Mouse (Mus musculus) thymus, postnatal 14 days (tissue): ENCODE data around the gene Tmppe.

Experiments used
- DNase-seq: peaks from one replicate; pipeline ENCODE4 v3.0.0; 2021

The Tmppe gene

DNA sequence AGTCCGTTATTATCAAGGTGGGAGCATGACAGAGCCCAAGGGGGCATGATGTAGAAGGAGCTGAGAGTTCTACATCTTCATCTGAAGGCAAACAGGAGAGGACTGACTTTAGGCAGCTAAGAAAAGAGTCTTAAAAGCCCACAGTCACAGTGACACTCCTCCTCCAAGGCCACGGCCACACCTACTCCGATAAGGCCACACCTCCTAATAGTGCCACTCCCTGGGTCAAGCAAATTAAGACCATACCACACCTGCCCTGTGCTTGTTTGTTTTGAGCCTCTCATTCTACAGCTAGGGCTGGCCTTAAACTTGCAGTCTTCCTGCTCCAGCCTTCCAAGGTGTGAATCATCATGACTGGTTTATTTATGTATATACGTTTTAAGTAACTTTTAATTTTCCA, 5.6 kb upstream of the Tmppe start:
- no peak for DNase-seq

- DNase-seq = no peak
Measured at GRCm38 (mm10) chr9:114399680-114400079, 1.2 kb upstream of the Tmppe start.

DNA sequence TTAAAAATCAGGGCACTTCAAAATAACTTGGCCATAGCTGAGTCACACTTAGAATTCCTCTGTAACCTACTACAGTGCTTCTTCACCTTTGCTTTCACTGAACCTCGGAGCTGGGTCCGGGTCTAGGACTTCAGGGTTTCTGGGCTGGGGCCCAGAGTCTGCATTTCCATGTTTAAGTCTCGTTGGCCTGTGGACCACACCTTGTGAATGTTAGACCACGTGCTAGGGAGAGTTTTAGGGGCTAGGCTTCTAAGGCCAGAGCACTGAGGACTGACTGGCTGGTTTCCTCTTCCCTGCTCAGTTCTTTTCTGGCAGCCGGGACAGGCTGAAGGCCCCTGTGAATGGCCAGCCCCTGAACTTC, 337 bp upstream of the Tmppe start:
- DNase-seq = no peak

DNA sequence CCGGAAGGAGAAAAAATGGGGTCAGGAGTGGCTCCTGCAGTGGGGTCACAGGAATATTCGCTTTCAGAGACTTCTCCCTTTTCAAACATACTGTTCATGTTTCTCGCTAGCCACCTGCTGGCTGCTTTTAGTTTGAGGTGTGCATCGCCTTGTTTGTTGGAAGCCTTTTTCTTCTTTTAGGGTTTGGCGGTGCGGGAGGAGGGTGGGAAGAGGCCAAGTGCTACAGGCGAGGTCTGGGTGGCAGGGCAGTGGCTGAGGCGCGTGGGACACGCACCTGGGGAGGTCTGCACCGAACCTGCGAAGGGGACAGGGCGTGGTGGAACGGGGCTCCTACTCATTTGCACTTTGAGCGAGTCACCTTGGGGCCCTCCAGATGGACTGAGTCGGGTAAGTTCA, 778 bp downstream of the Tmppe start:
- peak; percentile 73 for DNase-seq

DNA sequence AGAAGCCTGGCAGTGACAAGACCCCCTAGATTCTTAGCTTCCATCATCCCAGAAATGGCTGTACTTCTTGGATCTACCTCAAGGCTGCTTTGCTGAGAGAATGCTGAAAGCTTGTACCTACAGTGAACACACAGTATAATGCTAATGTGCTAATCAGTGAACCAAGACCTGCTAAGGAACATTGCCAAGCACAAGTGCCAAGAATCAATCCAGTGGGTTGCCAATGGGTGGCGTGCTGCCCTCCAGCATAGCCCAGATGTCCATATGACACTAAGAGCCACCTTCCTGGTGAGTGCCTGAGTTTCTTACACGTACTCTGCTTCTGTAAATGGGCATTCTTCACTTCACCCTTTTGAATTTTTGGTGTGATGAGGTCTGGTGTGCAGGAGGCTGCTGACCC, 6.8 kb downstream of the Tmppe start:
- no peak for DNase-seq

DNA sequence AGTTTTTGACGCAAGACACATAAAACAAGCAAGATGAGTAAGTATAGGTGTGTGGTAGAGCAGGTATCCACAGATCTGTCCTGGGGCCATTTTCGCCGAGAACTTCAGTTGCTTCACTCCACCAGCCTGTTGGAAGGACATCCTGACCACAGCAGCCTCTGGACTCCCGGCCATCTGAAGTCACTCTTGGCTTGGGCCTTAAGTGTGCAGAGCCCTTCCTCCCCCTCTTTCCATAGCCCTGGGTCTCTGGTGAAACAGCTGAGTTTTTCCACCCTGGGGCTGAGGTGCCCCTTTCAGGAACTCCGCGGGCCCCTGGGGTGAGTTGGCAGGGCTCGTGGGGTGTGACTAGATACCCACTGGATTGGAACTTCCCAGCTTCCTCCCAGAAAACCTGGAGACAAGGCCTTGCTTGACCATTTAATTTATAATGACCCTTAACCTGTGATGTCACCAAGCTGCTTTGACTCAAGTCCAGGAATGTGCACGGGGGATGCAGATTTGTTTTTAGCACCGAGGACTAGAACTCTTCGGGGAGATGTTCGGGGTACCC, 9.5 kb downstream of the Tmppe start:
- no peak for DNase-seq

DNA sequence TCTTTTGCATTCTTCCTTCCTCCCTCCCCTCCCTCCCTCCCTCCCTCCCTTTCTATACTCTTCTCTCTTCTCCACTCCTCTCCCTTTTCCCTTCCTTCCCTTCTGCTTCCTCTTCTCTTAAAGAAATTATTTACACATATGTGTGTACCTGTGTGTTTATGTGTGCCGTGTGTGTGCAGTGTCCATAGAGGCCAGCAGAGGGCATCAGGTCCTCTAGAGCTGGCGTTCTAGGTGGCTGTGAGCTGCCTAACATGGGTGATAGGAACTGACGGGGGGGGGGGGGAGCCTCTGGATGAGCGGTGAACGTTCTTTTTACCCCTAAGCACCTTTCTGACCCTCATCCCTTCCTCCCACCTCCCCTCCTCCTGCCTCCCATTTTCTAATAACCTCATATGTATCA, 10.4 kb downstream of the Tmppe start:
- no peak for DNase-seq

GRCm38 (mm10) chr9:114412406-114412805, 11.5 kb downstream of the Tmppe start:
- no peak for DNase-seq

- DNase-seq = no peak
Measured at GRCm38 (mm10) chr9:114413866-114414265, 13.0 kb downstream of the Tmppe start.

DNA sequence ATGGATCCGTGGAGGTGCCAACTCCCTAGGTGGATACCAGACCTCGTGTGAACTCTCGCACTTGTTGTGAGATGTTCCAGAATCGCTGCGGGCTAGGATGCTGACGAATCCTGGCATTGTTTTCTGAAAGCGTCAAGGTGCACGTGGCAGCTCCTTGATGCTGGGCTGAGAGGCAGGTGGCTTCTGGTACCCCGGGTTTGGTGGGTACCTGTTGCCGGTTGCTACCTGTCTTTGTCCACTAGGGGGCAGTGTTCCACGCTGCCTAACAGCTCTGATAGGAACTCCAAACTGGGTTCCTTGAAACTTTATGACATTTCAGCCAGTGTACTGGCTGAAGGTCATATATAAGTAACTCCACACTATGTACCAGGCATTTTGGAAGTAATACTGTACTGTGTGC, 14.8 kb downstream of the Tmppe start:
- DNase-seq = peak; percentile 83

GRCm38 (mm10) chr9:114416646-114417517, 16.0 kb downstream of the Tmppe start:
- DNase-seq = no peak

DNA sequence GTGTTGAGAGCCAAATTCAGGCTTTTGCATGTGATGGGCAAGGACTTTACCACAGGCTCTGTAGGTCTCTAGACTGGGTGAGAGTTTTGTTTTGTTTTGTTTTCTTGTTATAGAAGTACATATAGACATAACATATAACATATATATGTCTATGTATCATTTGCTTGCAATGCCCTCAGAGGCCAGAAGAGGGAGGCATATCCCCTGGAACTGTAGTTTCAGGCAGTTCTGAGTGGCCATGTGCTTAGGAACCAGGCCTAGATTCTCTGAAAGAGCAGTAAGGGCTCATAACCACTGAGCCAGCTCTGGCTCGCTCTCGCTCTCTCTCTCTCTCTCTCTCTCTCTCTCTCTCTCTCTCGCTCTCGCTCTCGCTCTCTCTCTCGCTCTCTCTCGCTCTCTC, 17.3 kb downstream of the Tmppe start:
- peak; percentile 88 for DNase-seq

GRCm38 (mm10) chr9:114420443-114420842, 19.5 kb downstream of the Tmppe start:
- no peak for DNase-seq

DNA sequence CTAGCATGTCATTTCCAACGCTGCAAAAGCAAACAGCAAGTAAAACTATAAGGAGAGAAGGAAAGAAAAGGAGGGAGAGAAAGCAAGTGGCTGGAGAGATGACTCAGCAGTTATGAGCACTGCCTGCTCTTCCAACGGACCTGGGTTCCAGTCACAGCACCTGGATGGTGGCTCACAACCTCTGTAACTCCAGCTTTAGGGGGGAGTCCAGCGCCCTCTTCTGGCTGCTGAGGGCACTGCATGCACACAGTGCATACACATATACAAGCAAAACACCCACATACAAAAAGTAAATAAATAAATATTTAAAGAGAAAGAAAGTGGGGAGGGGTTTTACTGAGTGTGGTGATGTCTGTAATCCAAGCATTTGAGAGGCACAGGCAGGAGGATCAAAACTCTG, 20.1 kb downstream of the Tmppe start:
- no peak for DNase-seq

DNA sequence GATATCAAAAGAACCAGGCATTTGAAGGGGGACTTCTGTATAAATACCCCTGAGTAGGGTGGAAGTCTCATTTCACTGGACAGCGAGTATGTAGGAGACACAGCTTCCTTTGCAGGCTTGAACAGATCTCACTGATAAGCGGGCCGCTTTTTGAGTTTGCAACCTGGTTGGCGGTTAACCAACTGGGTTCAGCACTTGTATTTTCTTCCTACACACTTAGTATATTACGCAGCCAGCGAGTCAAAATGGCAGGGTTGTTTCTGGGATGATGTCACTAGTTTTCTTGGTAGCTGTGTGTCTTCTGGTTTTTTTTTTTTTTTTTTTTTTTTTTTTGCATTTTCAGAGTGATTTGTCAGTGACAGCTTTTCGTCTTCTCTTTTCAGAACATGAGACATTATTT, 20.9 kb downstream of the Tmppe start:
- DNase-seq = no peak

DNA sequence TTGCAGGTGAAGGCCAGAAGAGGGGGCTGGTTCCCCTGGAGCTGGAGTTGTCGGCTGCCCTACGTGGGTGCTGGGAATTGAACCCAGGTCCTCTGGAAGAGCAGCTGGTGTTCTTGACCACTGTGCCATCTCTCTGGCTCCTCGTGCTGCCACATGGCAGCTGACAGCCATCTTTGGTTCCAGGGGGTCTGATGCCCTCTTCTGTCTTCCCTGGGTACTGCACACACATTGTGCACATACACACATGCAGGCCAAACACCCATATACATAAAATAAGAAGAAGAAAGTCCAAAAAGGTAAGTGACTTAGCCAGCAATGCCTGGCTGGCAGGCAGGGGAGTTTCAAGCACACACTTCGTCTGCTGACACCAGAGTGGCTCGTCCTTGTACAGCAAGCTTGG, 24.7 kb downstream of the Tmppe start:
- DNase-seq = no peak

DNA sequence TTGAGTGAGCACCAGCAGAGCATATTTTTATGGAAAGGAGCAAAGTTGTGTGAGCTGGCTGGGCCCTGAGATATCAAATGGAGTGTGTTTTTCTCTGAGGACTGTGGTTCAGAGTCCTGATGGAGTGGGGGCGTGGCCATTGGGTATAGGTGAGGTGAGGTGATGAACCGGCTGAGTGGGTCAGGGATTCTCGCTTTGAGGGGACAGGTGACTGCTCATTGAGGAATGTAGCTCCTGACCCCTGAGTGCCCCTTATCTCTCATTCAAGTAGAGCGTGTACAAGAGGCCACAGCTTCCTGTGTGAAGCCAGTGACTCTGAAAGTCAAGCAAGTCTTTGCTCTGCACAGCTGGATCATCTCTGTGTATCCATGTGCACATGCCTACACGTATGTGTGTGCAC, 25.3 kb downstream of the Tmppe start:
- no peak for DNase-seq

GRCm38 (mm10) chr9:114427425-114427824, 26.5 kb downstream of the Tmppe start:
- no peak for DNase-seq

DNA sequence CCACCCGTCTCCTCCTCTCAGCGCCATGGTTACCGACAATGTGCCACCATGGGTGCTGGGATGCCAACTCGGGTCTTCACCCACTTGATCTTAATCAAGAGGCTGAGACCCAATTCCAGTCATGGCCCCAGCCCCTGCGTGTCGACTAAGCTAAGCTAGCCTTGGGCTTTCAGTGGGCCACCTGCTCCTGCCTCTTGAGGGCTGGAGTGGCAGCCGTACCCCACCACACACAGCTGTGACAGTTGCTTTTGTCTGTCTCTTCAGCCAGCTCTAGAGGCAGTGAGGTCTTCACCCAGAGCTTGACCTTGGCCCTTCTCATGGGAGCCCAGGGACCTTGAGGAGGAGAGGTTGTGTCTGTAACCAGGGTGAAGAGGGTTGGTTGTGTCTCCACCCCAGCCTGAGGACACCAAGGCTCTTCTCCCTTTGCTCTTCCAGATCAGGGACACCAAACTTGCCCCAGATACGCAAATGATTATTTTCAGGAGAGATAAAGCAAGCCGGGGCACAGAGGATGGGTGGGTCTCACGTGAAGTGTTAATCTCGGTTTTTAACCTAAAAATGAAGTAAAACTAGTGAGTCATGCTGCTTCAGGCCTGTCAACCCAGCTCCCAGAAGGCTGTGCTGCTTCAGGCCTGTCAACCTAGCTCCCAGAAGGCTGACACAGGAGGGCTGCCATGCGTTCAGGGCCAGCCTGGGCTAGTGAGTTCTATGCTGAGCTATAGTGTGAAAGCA, 27.4 kb downstream of the Tmppe start:
- peak; percentile 51 for DNase-seq

DNA sequence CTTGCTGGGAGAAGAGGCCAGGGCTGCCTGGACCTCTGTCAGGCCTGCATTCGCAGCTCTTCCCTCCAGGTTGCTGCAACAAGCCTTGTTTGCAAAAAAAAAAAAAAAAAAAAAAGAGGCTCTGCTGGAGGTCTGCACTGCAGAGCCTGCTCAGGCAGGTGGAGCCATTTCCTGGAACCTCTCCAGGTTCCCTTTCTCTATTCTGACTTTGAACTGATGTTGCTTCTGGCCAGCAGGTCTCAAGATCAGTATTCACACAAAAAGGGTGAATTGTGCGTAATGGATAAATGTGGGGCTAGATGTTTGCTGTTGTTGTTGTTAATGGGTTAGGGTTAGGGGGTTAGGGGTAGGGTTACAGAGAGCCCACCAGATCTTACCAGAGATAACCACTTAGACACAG, 34.8 kb downstream of the Tmppe start:
- peak; percentile 64 for DNase-seq

- peak; percentile 72 for DNase-seq
Measured at GRCm38 (mm10) chr9:114440548-114440947, 39.6 kb downstream of the Tmppe start.

DNA sequence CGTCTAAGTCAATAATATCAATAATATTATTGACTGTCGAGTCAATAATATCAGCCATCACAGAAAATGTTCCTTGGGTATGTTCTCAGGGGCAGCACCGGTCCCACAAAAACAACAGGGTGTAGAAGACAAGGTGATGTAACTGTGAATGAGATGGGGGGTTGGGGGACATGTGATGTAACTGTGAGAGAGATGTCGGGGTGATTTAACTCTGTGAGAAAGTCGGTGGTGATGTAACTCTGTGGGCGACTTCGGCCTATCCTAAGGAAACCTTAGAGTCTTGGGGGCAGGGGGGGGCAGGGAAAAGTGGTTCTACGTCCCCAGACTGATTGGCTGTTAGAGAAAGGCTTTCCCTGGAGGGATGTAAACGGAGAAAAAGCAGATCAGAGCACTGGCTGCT, 41.3 kb downstream of the Tmppe start:
- DNase-seq = no peak

DNA sequence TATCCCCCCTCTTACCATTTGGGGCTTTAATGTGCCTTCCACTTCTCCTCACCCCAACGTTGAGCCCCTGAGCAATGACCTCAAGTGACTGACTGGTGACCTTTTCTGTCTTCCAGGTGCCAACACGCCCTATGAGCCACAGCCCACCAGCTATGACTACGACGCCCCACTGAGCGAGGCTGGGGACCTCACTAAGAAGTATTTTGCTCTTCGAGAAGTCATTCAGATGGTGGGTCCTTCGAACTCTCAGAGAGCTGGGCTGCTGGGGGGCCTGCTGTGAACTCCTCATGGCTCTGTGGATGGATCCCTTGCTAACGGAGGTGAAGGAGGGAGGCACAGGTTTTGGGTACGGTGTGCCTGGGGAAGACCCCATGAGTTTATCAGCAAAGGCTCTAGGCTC, 42.0 kb downstream of the Tmppe start:
- peak; percentile 59 for DNase-seq

DNA sequence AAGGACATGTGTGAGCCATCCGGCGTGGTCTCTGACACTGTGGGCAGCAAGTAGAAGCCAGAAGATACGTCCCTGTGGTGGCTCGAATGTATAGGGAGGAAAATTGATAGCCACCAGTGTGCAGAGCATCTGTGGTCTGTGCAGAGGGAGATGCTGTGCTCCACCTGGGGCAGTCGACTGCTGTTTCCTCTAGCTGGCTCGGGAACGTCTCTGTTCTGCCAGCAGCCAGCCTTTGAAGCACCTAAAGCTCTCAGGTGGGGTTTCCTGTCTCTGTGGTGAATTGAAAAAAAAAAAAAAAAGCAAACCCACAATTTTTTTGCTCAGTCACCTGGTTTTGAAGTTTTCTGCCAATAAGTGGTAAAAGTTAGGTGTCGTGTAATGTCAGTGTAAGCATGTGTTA, 42.4 kb downstream of the Tmppe start:
- peak; percentile 87 for DNase-seq
